Mouse (Mus musculus): Measurements from ENCODE around the gene Asxl1.
A peak's percentile ranks its signal among the peaks of the same experiment; 100 is the strongest.

Asxl1 gene

DNA sequence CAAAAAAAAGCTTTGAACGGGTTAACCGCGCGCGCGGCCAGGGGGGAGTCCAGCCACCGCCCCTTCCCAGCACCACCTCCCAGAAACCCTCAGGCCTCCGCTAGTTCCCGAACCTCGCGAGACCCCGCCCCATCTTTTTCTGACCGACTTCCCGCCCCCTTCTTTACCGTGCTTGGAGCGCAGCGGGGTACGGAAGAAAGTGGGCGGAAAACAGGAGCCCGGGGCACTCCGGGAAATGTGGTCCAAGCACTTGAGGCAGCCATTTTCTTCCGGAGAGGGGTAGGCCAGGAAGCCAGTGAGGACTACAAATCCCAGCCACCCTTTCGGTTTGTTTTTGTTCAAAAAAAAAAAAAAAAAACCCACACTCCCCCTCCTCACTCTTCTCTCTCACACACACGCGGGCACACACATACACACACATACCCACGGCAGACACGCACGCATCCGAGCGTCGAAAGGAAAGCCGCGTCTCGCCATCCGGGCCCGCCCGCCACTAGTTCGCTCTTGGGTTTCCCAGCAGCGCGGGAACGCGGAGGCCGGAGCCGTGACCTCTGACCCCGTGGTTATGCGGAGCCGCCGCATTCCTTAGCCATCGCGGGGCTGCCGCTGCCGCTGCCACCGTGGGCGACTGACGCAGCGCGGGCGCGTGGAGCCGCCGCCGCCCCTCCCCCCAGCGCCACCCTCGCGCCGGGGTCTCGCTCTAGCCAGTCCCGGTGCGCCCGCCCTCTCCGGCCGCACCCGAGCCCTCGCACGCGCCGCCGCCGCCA lies at the start of gene Asxl1:
TSS of gene Asxl1 (plus strand) at position 376 of the 767 bp plus-strand sequence.
- peak; percentile 94 to 97 for DNase-seq (ENCODE audit: low spot score in 2 of 2)

DNA sequence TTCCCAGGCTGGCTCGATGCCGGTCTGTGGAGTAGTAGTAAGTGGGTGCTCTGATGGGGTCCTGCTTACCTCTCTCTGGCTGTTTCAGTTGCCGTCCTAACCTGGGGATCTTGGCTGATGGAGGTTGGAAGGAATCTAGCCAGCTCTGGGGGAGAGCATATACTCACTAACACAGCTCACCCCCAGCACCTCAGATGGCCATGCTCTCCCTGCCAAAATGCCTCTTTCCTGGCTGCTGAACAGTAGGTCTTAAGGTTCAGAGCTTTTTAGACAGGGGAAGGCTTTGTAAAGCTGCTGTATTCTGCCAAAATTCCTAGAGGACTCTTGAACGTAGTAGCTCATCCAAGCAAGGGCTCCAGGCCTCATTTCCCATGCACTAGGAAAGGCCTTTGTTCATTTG lies 47.9 kb upstream of the Asxl1 start:
- no peak for DNase-seq (ENCODE audit: low spot score in 2 of 2)

DNA sequence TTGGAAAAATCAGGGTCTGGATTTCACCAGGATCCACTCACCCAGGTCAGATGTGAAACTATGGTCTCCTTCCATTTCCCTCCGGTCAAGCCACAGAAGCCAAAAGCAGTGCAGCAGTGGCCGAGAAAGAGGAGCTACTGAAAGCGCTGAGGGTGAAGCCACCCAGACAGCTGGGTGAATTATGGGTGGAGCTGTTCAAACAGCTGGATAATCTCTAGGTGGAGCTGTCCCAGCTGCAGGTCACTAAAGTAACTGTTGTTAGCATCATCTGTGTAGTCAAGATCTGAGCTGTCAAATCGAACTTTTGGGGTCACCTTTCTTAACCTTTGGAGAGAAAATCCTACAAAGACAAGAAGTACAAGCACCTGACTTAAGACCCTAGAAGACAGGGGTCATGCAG lies 47.2 kb upstream of the Asxl1 start:
- no peak for DNase-seq (ENCODE audit: low spot score in 2 of 2)

DNA sequence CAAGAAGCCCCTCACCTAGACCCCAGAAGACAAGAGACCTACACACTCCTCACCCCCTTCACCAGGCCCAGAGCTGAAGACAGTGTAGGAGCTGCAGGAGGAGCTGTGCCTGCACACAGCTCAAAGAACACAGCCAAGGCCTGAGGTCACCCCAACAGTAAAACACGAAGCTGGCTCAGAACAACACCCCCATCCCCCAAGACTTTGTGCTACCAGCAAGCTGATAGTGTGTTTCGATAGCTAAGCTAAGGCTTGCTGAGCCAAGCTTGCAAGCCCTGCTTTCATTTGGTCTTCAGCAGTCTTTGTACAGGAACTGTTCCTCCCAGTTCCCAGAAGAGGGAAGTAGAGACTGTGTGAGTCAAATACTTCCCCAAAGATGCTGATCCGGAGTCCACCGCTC lies 46.8 kb upstream of the Asxl1 start:
- DNase-seq (ENCODE audit: low spot score in 2 of 2), result no peak

DNA sequence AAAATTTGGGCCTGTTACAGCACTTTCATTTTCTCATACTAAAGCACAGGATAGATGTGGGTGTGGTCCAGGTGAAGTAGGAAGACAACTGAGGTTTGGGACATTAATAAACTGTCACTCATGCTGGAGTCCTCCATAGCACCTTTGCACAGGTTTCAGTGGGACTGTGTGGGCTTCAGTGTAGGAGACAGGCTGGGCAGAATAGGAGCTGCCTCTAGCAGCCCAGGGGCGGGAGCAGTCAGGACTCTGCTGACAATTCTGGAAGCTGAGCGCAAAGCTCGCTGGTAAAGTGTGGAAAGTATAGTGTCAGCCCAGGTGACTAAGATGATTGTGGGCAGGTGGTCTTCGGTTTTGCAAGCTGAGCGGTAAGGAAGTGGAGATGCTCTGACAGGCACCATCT lies 44.5 kb upstream of the Asxl1 start:
- DNase-seq (ENCODE audit: low spot score in 2 of 2), result no peak

DNA sequence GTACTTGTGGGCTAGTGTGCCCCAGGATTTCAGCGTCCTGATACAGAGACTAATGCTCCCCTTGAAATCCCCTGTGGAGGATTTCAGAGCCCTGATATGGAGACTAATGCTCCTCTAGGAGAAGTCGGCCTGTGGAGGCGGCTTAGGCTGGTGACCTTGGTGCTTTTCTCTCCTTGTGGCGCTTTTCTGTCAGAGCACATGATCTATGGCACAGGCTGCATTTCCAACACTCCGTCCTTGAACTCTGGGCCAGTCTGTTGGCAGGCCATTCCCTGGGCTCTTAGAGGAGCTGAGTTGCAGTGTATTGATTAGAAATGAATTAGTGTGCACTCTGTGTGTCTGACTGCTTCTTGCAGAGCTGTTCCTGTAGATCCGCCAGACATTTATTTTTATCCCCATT lies 40.4 kb upstream of the Asxl1 start:
- DNase-seq (ENCODE audit: low spot score in 2 of 2), result no peak

DNA sequence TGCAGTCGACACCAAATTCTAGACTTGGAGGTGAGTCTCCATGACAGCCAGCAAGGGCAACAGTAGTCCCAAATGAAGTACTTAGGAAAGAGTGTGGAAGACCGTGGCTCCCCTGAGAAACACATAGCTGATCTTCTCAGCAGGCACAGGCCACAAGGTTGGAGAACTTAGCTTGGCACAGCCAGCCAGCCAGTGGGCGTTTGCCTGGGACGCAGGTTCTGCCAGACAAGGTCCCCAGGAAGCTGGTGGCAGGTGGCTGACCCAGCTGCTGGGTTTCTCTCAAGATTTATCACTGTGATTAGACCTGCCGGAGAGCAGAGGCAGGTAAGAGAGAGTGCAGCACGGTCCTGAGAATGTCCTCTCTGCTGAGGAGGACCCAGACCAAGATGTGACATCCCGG lies 37.0 kb upstream of the Asxl1 start:
- DNase-seq (ENCODE audit: low spot score in 2 of 2), result no peak

DNA sequence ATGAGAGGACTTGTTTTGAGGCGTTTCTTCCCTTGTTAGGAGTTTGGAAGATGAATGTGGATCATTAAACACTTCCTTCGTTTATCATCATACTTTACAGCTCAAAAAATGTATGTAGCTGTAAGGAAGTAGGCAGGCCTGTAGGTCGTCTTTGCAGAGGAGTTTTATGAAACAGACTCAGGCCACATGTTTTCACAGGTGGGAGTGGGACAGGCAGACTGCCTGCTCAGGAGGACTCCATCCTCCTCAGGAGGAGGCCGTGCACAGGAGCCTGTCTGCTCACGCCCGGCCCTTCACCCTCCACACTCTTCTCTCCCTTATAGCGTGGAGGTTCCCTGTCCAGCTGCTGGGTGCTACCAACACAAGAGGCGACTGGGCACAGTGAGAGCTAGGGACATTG lies 36.5 kb upstream of the Asxl1 start:
- no peak for DNase-seq (ENCODE audit: low spot score in 2 of 2)

DNA sequence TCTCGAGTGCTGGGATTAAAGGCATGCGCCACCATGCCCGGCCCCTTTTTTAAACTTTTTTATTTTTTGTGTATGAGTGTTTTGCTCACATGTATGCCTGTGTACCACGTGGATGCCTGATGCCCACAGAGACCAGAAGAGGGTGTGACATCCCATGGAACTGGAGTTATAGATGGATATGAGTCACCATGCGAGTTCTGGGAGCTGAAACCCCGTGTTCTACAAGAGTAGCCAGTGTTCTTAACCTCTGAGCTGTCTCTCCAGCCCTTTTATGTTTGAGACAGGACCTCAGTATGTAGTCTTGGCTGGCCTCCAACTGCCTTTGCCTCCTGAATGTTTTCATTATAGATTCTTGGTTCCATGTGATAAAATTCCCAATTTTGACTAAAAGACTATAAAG lies 35.4 kb upstream of the Asxl1 start:
- no peak for DNase-seq (ENCODE audit: low spot score in 2 of 2)

DNA sequence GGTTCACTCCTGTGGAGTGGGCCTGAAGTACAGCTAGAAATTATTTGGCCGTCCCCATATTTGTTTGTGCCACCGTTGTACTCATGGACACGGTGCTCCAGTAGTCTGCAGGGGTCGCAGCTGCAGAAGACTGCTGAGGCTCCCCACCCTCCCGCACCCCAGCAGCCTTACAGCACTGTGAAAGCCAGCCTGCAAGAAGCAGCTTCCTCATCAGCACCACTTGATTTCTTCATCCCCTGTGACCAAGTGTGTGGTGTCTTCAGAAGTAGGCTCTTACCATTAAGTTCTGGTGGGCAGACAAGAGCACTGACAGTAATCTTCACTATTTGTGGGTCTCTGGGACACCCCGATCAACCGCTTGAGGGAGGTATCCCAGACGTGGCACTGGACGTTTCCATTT lies 32.7 kb upstream of the Asxl1 start:
- no peak for DNase-seq (ENCODE audit: low spot score in 2 of 2)

DNA sequence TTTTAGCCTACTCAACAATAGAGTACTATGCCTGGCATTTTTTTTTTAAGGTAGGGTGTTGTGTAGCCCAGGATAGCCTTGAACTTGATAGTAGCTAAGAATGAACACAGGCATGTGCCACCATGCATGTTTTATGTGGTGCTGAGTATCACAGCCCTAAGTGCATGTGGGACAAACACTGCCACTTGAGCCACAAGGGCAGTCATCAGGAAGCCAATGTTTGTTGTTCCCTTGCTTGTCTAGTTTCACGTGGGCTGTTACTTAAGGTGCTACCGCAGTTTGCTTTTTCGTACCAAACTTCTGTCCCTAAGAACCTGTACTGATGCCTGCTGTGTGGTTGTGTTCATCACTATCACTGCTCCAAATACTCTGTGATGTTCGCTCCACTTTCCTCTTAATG lies 27.2 kb upstream of the Asxl1 start:
- no peak for DNase-seq (ENCODE audit: low spot score in 2 of 2)

DNA sequence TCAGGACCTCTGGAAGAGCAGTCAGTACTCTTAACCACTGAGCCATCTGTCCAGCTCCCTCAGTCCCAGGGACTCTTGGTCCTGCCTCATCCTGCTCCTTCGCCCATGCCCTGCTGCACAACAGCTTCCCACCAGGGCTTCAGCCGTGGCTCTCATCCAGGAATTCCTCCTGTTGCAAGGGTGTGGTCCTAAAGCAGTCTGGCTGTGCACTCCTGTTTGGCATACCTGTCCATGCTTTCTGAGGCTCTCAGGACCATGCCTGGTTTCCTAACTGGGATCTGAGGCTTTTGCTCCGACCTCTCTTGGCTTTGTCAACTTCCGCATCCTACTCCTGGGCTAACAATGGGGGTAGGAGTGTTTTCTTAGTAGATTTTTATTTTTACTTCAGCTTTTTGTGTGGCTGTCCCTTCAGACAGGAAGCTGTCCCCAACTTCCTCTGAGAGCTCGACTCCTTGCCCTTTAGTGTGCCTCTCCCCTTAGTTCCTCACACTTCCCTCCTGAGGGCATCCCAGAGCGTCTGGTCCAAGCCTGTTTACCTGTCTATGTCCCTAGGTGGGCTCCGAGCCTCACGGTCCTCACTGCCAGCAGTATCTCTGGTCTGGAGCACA lies 26.5 kb upstream of the Asxl1 start:
- no peak for DNase-seq (ENCODE audit: low spot score in 2 of 2)

DNA sequence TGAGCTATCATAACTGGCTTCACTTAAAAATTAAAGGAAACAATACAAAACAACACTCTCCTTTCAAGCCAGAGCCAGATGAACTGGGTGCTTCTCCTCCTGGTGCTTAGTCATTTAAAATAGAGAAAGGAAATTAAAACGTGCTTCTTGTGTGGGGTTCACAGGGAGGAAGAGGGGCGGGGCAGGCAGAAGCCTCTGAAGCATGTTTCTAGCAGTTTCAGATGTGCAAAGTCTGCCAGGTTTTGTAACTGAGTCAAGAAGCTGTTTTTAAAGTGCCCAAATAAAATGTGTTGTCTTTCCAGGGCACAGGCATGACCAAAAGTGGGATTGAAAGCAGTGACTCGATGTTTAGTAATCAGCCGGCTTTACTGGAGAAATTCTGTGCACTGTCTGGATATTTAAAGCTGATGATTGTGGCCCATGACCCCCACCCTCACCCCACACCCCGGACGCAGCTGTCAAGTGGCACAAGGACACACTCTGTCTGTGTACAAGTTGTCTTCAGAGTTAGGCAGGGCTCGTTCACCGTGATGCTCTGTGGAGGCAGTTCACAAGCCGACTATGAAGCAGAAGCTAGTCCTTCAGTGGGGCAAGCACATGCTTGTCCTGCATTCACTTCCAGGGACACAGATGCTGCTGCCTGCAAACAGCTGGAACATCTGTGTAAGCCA lies 19.8 kb upstream of the Asxl1 start:
- no peak for DNase-seq (ENCODE audit: low spot score in 2 of 2)

DNA sequence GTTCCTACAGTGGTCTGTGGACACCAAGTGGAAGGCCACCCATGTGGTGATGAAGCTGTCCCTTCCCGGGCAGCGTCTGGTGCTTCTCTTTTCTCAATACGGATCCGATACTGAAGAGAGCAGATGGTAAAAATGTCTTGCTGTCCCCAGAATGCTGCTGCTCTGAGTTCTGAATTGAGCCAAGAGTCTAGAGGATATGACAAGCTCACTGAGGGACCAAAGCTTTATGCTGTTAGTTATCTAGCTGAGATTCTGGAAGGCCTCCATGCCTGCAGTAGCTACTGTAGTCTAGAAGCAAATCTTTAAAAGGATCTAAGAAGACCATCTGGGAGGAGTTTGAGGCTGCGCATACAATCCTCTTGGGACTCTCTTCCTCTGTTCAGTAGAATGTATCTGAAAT lies 13.4 kb upstream of the Asxl1 start:
- DNase-seq (ENCODE audit: low spot score in 2 of 2), result no peak

DNA sequence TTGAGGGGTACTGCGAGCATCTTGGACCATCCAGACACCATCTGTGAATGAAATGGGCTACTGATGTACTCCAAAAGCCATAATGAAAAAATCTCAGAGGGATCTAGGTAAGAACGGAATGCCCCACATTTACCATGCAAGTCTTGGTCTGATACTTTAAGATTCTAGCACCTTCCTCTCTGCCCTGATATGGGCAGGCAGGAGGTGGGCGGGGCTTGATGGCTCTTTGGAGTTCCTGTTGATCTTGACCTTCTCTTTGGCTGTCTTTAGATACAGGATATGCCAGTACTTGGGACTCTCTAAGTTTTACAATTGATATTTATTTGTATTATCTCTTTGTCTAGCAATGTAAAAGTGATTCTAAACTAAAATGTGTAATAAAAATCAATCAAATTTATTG lies 12.6 kb upstream of the Asxl1 start:
- no peak for DNase-seq (ENCODE audit: low spot score in 2 of 2)

DNA sequence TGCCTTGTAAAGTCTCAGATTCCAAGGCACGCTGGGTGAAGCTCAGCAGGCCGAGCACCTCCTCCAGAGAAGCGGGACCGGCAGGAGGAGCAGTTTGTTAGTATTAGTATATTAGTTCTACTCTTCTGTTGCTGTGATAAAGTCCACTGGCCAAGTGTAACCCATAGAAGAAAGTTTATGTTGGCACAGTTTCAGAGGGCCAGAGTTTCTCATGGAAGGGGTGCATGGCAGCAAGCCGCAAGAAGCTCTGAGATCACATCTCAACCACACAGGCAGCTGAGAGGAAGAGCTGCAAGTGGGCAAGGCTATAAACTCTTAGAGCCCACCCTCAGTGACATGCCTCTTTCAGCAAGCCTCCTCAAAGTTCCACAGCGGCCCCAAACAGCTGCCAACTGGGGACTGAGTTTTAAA lies 11.8 kb upstream of the Asxl1 start:
- DNase-seq (ENCODE audit: low spot score in 2 of 2), result no peak

DNA sequence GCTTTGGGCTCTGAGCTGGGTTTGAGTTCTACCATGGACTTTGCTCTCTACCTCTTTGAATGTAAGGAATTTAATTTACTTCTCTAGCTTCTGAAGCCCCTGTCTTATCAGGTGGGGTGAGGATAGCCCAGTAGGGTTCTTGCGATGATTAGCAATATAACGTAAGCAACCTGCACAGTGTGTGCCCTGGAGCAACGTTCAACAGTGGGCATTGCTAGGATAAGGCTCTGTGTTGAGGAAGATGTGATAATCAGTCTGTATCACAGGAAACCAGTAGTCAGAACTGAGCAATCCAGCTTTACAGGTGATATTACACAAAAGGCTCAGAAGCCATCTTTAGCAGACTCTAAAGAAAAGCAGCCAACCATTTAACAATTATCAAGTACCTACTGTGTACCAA lies 11.3 kb upstream of the Asxl1 start:
- DNase-seq (ENCODE audit: low spot score in 2 of 2), result no peak

DNA sequence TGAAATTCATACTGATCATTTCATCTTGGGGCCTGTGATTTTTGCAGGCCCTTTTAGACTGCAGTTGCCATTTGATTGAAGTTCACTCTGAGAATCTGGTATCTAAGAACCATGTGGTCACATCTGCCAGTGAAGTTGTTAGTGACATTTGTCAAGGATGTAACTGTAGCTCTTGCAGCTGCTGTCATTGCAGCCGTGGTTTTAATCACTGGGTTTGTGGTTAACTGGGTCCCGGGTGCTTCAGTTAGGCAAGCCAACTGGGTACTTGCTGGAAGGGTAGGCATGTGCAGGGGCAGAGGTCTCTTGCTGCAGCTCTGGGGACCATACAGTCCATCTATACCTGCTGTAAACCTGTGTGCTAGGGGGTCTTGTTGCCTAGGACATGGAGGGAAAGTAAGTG lies 9.5 kb upstream of the Asxl1 start:
- DNase-seq (ENCODE audit: low spot score in 2 of 2), result no peak

DNA sequence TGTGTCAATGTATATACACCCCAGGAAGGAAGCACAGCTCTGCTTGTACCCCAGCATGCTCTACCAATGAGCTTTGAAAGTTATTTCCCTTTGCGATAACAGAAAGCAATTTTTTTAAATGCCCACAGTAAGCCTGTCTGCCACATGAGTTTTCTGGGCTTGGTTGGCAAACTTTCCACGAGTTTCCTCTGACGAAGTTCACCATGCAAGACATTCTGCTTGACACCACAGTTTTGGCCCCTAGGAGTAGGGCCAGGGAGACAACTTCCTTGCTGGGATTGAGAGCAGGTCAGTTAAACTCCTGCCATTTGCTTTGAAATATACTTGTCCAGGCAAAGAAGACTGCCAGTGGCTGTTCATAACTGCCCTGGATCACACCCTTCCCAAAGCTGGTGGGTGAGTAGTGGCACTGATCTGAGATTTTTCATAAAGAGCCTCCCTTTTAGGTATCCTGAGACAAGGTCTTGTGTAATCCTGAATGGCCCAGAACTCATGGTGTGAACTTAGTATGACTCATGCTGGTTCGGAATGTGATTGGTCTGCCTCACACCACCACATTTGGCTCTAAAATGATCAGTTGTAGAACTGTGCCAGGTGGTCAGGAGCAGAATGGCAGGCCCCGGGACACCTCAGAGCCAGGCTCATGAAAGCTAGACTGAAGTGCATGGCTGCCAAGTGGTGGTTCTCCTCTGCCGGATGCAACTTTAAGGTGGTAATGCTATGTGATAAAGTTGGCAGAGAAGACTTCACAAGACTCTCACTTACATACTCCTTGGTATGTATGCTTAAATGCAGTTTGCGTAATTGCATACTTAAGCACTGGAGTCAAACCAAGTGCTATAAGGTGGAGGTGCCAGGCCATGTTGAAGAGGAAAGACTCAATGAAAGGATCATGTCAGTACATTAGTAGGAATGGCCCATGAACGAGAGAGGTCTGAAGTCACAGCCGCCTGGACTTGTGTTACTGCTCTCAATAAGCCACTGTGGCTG lies 7.0 kb upstream of the Asxl1 start:
- DNase-seq (ENCODE audit: low spot score in 2 of 2), result no peak

DNA sequence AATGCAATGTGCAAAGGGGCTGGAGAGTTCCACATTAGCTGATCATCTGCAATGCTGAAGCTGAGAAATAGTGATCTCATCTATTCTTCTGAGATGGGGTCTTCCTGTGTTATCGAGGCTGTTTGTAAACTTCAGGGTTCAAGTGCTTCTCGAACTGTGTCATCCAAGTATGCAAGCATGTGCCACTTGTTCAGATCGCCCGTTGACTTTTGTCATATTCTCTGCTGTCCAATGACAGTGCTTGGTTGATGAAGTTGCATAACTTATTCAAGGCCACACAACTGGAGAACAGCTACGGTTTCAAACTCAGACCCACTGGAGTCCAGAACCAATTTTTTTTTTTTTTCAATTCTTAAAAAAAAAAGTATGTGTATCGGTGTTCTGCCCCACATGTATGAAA lies 3.5 kb upstream of the Asxl1 start:
- DNase-seq (ENCODE audit: low spot score in 2 of 2), result no peak

DNA sequence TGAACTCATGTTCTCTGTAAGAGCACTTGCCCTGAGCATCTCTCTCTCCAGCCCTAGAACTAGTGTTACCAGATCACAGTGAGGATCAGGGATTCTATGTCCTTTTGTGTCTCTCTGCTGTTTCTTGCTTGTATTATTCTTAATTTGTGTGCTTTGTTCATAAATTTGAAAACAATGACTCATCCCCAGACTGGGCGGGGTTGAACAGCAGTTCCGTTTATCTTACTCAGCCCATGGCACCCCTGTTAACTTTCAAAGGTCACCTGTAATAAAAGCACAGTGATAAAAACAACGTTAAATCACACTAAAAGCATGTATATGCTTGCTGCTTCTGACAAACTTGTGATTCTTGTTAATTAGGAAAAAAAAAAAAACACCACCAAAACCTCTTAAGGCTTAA lies 3.0 kb upstream of the Asxl1 start:
- no peak for DNase-seq (ENCODE audit: low spot score in 2 of 2)

DNA sequence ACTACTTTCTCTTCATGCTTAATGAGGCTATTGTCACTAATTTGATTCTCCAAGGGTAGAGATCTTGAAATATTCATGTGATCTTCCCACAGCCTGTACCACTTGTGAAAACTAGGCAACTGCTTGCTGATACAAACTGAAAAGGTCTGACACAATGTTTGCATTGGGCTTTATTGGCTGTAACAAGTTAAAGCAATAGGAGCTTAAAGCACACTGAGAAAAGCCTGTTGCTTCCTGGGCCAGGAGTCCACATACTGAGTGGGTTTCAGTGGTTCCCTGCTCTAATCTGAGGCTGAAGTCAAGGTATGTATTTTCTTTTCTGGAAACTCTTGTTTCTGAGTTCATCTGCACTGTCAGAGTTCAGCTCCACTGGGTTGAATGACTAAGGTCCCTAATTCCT lies 2.4 kb upstream of the Asxl1 start:
- no peak for DNase-seq (ENCODE audit: low spot score in 2 of 2)
